15 mouse cellular contexts compared by ENCODE assay signal in the genomic region with DNA sequence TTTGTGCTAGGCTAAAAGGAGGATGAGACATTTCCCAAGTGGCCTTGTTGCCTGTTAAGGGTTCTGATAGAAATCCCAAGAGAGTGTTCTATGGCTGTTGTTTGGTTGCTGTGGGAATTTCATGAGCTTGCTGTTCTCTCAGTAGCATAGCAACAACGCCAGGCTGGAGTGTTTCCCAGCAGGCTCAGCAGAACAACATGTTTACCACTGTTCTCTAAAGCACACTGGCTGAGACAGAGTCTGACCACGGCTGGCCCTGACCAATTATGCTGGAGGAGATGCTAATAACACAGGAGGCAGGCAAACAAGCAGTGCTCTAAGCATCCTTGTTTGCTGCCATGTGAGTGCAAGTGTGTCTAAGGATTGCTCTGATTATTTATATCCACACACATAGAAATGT.
A peak's percentile ranks its signal among the peaks of the same experiment; 100 is the strongest.
DNase-seq lines count a peak whose midpoint lies in the region; ATAC-seq lines count a peak whose summit lies in the region.
"Had no signal": no experiment of that assay in that cellular context is flagged by ENCODE, and none has a peak within 500 bp of the region (broad histone marks: within the 10 kb centered on the region; RNA-seq: fewer than 3 reads in every experiment).

No protein-coding gene starts in this region.

- DNase-seq in hindbrain, embryonic 11.5 days (ENCODE audit: low spot score) = no peak
- DNase-seq in layer of hippocampus, adult 9-10 months (ENCODE audit: low spot score) = peak; percentile 12
- DNase-seq in right cerebral cortex, postnatal 14 days = peak; percentile 38
- DNase-seq in thymus, postnatal 0 days (ENCODE audit: low spot score) = no peak
- no peak for DNase-seq in urinary bladder, postnatal 4 days (ENCODE audit: low spot score in 2 of 2)
- DNase-seq: adrenal gland, postnatal 10 days; cerebellum, adult 11 months; embryo, embryonic 11 days; heart, postnatal 10 days; kidney, adult 11 months; lung, postnatal 14 days; thymus, postnatal 25 days had no signal

- H3K4me2 ChIP-seq in hindbrain, embryonic 16.5 days (ENCODE audit: low read length) = no peak overlapping the region
- no peak overlapping the region for H3K4me2 ChIP-seq in hindbrain, embryonic 11.5 days (replicated peaks; ENCODE audit: low read depth, low read length)
- H3K4me2 ChIP-seq in forebrain, embryonic 16.5 days (ENCODE audit: low read length) = no peak overlapping the region

- H3K9ac ChIP-seq in hindbrain, embryonic 16.5 days (ENCODE audit: low read depth, low read length) = no peak overlapping the region
- no peak overlapping the region for H3K9ac ChIP-seq in hindbrain, embryonic 11.5 days (ENCODE audit: low read depth, low read length)
- H3K9ac ChIP-seq in forebrain, embryonic 16.5 days (replicated peaks; ENCODE audit: low read depth, low read length) = no peak overlapping the region

- H3K9me3 ChIP-seq in hindbrain, embryonic 16.5 days (ENCODE audit: control insufficient read depth, low read length) = no peaks in the 10 kb centered on the region
- no peaks in the 10 kb centered on the region for H3K9me3 ChIP-seq in hindbrain, embryonic 11.5 days (ENCODE audit: control insufficient read depth, low read length)
- H3K9me3 ChIP-seq in forebrain, embryonic 16.5 days (ENCODE audit: control insufficient read depth, low read length) = no peaks in the 10 kb centered on the region

- peak; percentile 76 for ATAC-seq in hindbrain, embryonic 16.5 days
- ATAC-seq in hindbrain, embryonic 11.5 days (ENCODE audit: low FRiP score) = no peak
- ATAC-seq in forebrain, embryonic 16.5 days = peak; percentile 67
- ATAC-seq: Patski had no signal

- 24% methylated on average over 2 of the region's 2 CpGs for WGBS in hindbrain, embryonic 16.5 days
- WGBS in hindbrain, embryonic 11.5 days = 50% methylated on average over 2 of the region's 2 CpGs
- WGBS in forebrain, embryonic 16.5 days = 38% methylated on average over 2 of the region's 2 CpGs

- no peak overlapping the region for H3K27ac ChIP-seq in hindbrain, embryonic 16.5 days (ENCODE audit: low read depth, low read length)
- no peak overlapping the region for H3K27ac ChIP-seq in hindbrain, embryonic 11.5 days (ENCODE audit: low read depth, low read length)
- H3K27ac ChIP-seq in forebrain, embryonic 16.5 days (ENCODE audit: low read length) = no peak overlapping the region

- no peak overlapping the region for H3K4me3 ChIP-seq in hindbrain, embryonic 16.5 days (ENCODE audit: low read length)
- no peak overlapping the region for H3K4me3 ChIP-seq in hindbrain, embryonic 11.5 days (ENCODE audit: low read depth, low read length)
- no peak overlapping the region for H3K4me3 ChIP-seq in forebrain, embryonic 16.5 days (replicated peaks; ENCODE audit: low read length)

- H3K4me1 ChIP-seq in hindbrain, embryonic 16.5 days (ENCODE audit: control insufficient read depth, insufficient read depth, low read depth, low read length) = no peaks in the 10 kb centered on the region
- H3K4me1 ChIP-seq in hindbrain, embryonic 11.5 days (replicated peaks; ENCODE audit: control insufficient read depth, insufficient read depth, low read length) = no peaks in the 10 kb centered on the region
- no peaks in the 10 kb centered on the region for H3K4me1 ChIP-seq in forebrain, embryonic 16.5 days (replicated peaks; ENCODE audit: control insufficient read depth, insufficient read depth, low read length)

- H3K36me3 ChIP-seq in hindbrain, embryonic 16.5 days (ENCODE audit: control insufficient read depth, insufficient read depth, low read length) = no peaks in the 10 kb centered on the region
- H3K36me3 ChIP-seq in hindbrain, embryonic 11.5 days (ENCODE audit: control insufficient read depth, insufficient read depth, low read length) = no peaks in the 10 kb centered on the region
- no peaks in the 10 kb centered on the region for H3K36me3 ChIP-seq in forebrain, embryonic 16.5 days (ENCODE audit: control insufficient read depth, insufficient read depth)

- no peaks in the 10 kb centered on the region for H3K27me3 ChIP-seq in hindbrain, embryonic 16.5 days (replicated peaks; ENCODE audit: control insufficient read depth, insufficient read depth, low read length)
- H3K27me3 ChIP-seq in hindbrain, embryonic 11.5 days (ENCODE audit: control insufficient read depth, insufficient read depth, low read length) = no peaks in the 10 kb centered on the region
- no peaks in the 10 kb centered on the region for H3K27me3 ChIP-seq in forebrain, embryonic 16.5 days (replicated peaks; ENCODE audit: control insufficient read depth, insufficient read depth, low read length)
- H3K27me3 ChIP-seq: Patski had no signal

Comparison
In these comparisons a context has a peak if more than half of its experiments do, and no peak if none do; other contexts are left out.
1. DNase-seq: peak in layer of hippocampus, adult 9-10 months (single experiment) and right cerebral cortex, postnatal 14 days (single experiment); none in hindbrain, embryonic 11.5 days (single experiment), thymus, postnatal 0 days (single experiment) and urinary bladder, postnatal 4 days (0 of 2).